In genomic region chr7:81899361-81899760, GRCm38 (mm10) we compare ENCODE assay signal across 29 mouse cellular contexts. TPM values are rescaled to one million over a fixed set of nuclear protein-coding genes. Genes with fewer than 3 reads are reported as not detected.
DNase-seq lines count a peak whose midpoint lies in the region; ATAC-seq and TF ChIP-seq lines count a peak whose summit lies in the region.
"Had no signal": no experiment of that assay in that cellular context is flagged by ENCODE, and none has a peak within 500 bp of the region (broad histone marks: within the 10 kb centered on the region; RNA-seq: fewer than 3 reads in every experiment).

No protein-coding gene starts in this region.

- intact Hi-C loops in gastrocnemius, adult 2 months (cut with DNase I) = no loop called here
- intact Hi-C loops in gastrocnemius, postnatal 14 days (cut with DNase I; ENCODE audit: low total_unique reads) = no loop called here

- no peak for ATAC-seq in kidney, postnatal 0 days (replicated peaks; ENCODE audit: low FRiP score, low read depth)
- ATAC-seq: forebrain, embryonic 14.5 days; hindbrain, embryonic 16.5 days; inflammation-experienced regulatory T-cells, adult 6 months; Patski had no signal

- H3K27me3 ChIP-seq in kidney, postnatal 0 days (ENCODE audit: insufficient read depth, low read length) = no peaks in the 10 kb centered on the region
- H3K27me3 ChIP-seq: embryonic facial prominence, embryonic 15.5 days; hindbrain, embryonic 12.5 days; Patski had no signal

- 42% methylated on average over 11 of the region's 11 CpGs for WGBS in kidney, postnatal 0 days

- H3K9me3 ChIP-seq in kidney, postnatal 0 days (replicated peaks; ENCODE audit: low read length) = no peaks in the 10 kb centered on the region
- H3K9me3 ChIP-seq: embryonic facial prominence, embryonic 15.5 days; forebrain, embryonic 10.5 days; heart, embryonic 10.5 days; hindbrain, embryonic 12.5 days had no signal

- no peak for TF ChIP-seq CTCF in gastrocnemius, adult 2 months (IDR thresholded peaks at IDR 0.05)
- TF ChIP-seq CTCF in kidney, postnatal 0 days (IDR thresholded peaks at IDR 0.05; ENCODE audit: low read depth) = no peak

- H3K4me3 ChIP-seq in gastrocnemius, adult 2 months = peak overlapping the region; percentile 40
- H3K4me3 ChIP-seq in kidney, postnatal 0 days (replicated peaks; ENCODE audit: low read depth, low read length) = no peak overlapping the region
- H3K4me3 ChIP-seq: embryonic facial prominence, embryonic 15.5 days; erythroblast, embryonic 14.5 days; forebrain, embryonic 10.5 days; heart, embryonic 10.5 days; hindbrain, embryonic 12.5 days had no signal

- H3K4me2 ChIP-seq in kidney, postnatal 0 days (ENCODE audit: low read length) = 0 out of 2 replicates have a peak overlapping the region, but pooled peaks have one; percentile 13
- H3K4me2 ChIP-seq: embryonic facial prominence, embryonic 15.5 days; hindbrain, embryonic 12.5 days had no signal

- H3K4me1 ChIP-seq in kidney, postnatal 0 days (replicated peaks; ENCODE audit: insufficient read depth, low read length) = no peaks in the 10 kb centered on the region
- H3K4me1 ChIP-seq: embryonic facial prominence, embryonic 15.5 days; forebrain, embryonic 10.5 days; heart, embryonic 10.5 days; hindbrain, embryonic 12.5 days had no signal

- H3K9ac ChIP-seq in kidney, postnatal 0 days (ENCODE audit: low read depth, low read length) = no peak overlapping the region
- H3K9ac ChIP-seq: embryonic facial prominence, embryonic 15.5 days; hindbrain, embryonic 12.5 days had no signal

- H3K27ac ChIP-seq in gastrocnemius, adult 2 months = no peak overlapping the region
- H3K27ac ChIP-seq in kidney, postnatal 0 days = no peak overlapping the region
- H3K27ac ChIP-seq: embryonic facial prominence, embryonic 15.5 days; forebrain, embryonic 10.5 days; heart, embryonic 10.5 days; hindbrain, embryonic 12.5 days had no signal

- H3K36me3 ChIP-seq in kidney, postnatal 0 days (ENCODE audit: insufficient read depth, low read length) = no peaks in the 10 kb centered on the region
- H3K36me3 ChIP-seq: embryonic facial prominence, embryonic 15.5 days had no signal

- no peak for DNase-seq in gastrocnemius, adult 2 months
- DNase-seq in gastrocnemius, postnatal 14 days = no peak
- no peak for DNase-seq in kidney, postnatal 0 days (ENCODE audit: low spot score)
- no peak for DNase-seq in kidney, postnatal 4 days
- peak; percentile 89 for DNase-seq in R1 (ENCODE audit: low read depth, low spot score)
- DNase-seq in layer of hippocampus, adult 9-10 months (ENCODE audit: low spot score) = no peak
- no peak for DNase-seq in ovary, postnatal 14 days (ENCODE audit: low spot score)
- DNase-seq: adrenal gland, postnatal 10 days; cerebellum, adult 11-12 months; cerebellum, adult 9-10 months; cerebellum, postnatal 36 days; heart, adult 18-20 months; heart, postnatal 10 days; heart, postnatal 4 days had no signal

RNA-seq across cellular contexts. Expression of gene Hdgfl3, which starts 34.9 kb away (rescaled TPM):
- total RNA-seq in gastrocnemius, adult 2 months (2021) = 1 to 10 TPM; 1.3 to 2.6 TPM
- 1 to 10 TPM; 3.7 to 4.3 TPM for total RNA-seq in gastrocnemius, postnatal 14 days (2021)
- 12.7 and 12.9 TPM in 2 replicates for polyA plus RNA-seq in kidney, postnatal 0 days (2015; fragmentation: Nextera tagmentation; extraction: Ambion mirVana)
- polyA plus RNA-seq: C2C12; erythroblast, embryonic 14.5 days had no signal

RNA-seq across cellular contexts. Expression of gene Tm6sf1, which starts 40.6 kb away (rescaled TPM):
- 10 to 100 TPM in 1 of 2 experiments, 1 to 10 TPM in 1; 5.8 to 13.1 TPM for total RNA-seq in gastrocnemius, adult 2 months (2021)
- 10 to 100 TPM; 32.9 to 43.5 TPM for total RNA-seq in gastrocnemius, postnatal 14 days (2021)
- 10.4 TPM in 2 replicates for polyA plus RNA-seq in kidney, postnatal 0 days (2015; fragmentation: Nextera tagmentation; extraction: Ambion mirVana)

RNA-seq across cellular contexts. Expression of gene Gm10160, which starts 43.8 kb away (rescaled TPM):
- not detected for total RNA-seq in gastrocnemius, adult 2 months (2021)
- not detected for total RNA-seq in gastrocnemius, postnatal 14 days (2021)
- not detected in 2 replicates for polyA plus RNA-seq in kidney, postnatal 0 days (2015; fragmentation: Nextera tagmentation; extraction: Ambion mirVana)
- total RNA-seq: adrenal gland, postnatal 10 days; adrenal gland, postnatal 4 days; gastrocnemius, adult 8-10 months; gastrocnemius, postnatal 4 days; heart, adult 18-20 months; heart, postnatal 10 days; heart, postnatal 4 days had no signal
- polyA plus RNA-seq: brain, embryonic 14.5 days; C2C12; embryonic facial prominence, embryonic 15.5 days; erythroblast, embryonic 14.5 days; forebrain, embryonic 10.5 days; forebrain, embryonic 14.5 days; heart, embryonic 10.5 days; heart, embryonic 14.5 days; hindbrain, embryonic 12.5 days; hindbrain, embryonic 16.5 days; inflammation-experienced regulatory T-cells, adult 6 months; Patski had no signal
